Mouse (Mus musculus) liver, postnatal 0 days (tissue): Measurements from ENCODE around the gene Cyp4f39.

ENCODE experiments used
- CTCF ChIP-seq: sonication (generic); IDR thresholded peaks from 2 replicates; pipeline ENCODE4 v1.5.1; 2016; ENCODE audit warnings: antibody characterized with exemption, low read depth
- EP300 ChIP-seq: IDR thresholded peaks from 2 replicates; pipeline ENCODE4 v1.6.1; 2016; ENCODE audit warnings: antibody characterized with exemption, low read depth, mild to moderate bottlenecking

- TF ChIP-seq CTCF (no peak), EP300 (no peak)
Measured at GRCm38 (mm10) chr17:32521981-32522380, 69.5 kb downstream of the Cyp4f39 start.
